Mouse (Mus musculus) small intestine, adult 2 months (tissue): ENCODE measurements around the gene Ezh1.

Experiments used
- CTCF ChIP-seq: fragments of 200-500 bp; IDR thresholded peaks from 2 replicates; pipeline ENCODE4 v1.5.1; 2012; ENCODE audit warnings: low read depth, mild to moderate bottlenecking, control low read depth, inconsistent platforms, low read length, moderate library complexity, mixed read lengths; ENCODE audit not compliant: insufficient replicate concordance, insufficient read length; ENCODE audit errors: extremely low read depth
- POLR2A ChIP-seq: fragments of 200-500 bp; IDR thresholded peaks from 2 replicates; pipeline ENCODE4 v1.6.1; 2012; ENCODE audit warnings: low read depth, mild to moderate bottlenecking, control low read depth, inconsistent platforms, low read length, moderate library complexity

DNA sequence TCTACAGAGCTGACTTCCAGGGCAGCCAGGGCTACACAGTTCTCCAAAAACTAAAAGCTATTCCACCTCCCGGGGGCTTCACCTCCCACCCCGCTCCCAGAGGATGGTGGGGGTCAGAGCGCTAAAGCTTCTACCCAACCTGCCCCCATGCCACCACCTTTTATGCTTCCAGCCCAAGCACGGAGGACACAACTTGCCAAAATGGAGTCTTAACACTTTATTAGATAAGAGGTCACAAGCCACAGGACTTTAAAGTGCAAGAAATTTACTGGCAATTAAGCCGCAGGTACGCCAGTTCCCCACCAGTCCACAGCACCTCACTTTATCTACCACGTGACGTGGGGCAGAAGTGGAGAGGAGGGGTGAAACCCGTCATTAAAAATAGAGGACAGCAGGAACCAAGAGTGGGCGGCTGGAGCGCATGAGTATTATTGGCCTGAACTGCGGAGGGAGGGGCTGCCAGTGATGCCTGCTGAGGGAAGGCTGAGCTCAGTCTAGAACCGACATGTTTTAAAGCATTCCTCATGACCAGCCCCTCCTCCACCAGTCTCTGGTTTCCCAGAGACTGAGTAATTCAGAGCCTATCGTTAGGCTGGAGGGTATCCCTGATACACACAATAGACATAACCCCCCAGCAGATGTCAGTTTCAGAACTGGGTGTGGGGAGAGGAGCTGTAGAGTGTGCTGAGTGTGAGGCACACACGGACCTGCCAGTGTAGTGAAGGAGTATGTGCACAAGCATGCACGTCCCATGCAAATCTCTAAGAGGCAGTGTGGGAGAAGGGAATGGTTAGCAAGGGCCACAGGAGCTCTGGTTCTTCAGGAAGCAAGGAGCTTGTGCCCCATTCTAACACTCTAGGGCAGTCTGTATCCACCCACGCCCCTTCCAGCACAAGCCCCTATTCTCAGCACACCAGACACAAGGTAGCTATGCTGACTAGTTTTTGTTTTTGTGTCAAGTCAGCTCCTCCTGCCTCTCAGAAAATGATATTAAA is 35.1 kb downstream of the Ezh1 start:
- TF ChIP-seq CTCF (no peak), POLR2A (no peak)
